Comparison of ENCODE assay signal across 10 mouse cellular contexts in genomic region chr6:86219494-86219893, GRCm38 (mm10). TPM values are rescaled to one million over a fixed set of nuclear protein-coding genes. Genes with fewer than 3 reads are reported as not detected.
A peak's percentile ranks its signal among the peaks of the same experiment; 100 is the strongest.
DNase-seq lines count a peak whose midpoint lies in the region; ATAC-seq lines count a peak whose summit lies in the region.
"Had no signal": no experiment of that assay in that cellular context is flagged by ENCODE, and none has a peak within 500 bp of the region (broad histone marks: within the 10 kb centered on the region; RNA-seq: fewer than 3 reads in every experiment).

No protein-coding gene starts in this region.

- no peaks in the 10 kb centered on the region for H3K9me3 ChIP-seq in limb, embryonic 15.5 days
- no peaks in the 10 kb centered on the region for H3K9me3 ChIP-seq in limb, embryonic 10.5 days (replicated peaks)
- H3K9me3 ChIP-seq in heart, embryonic 12.5 days (replicated peaks): no peaks in the 10 kb centered on the region
- H3K9me3 ChIP-seq in stomach, embryonic 14.5 days (ENCODE audit: control insufficient read depth, low read depth, low read length): no peaks in the 10 kb centered on the region
- H3K9me3 ChIP-seq: heart, embryonic 15.5 days; megakaryocyte, embryonic 14.5 days had no signal

- DNase-seq in limb, embryonic 10.5 days (ENCODE audit: low spot score): no peak
- peak; percentile 71 for DNase-seq in adrenal gland, postnatal 25 days
- DNase-seq in thymus, postnatal 4 days: no peak
- DNase-seq in retina, postnatal 1 day: no peak

- no peak overlapping the region for H3K4me2 ChIP-seq in limb, embryonic 15.5 days
- no peak overlapping the region for H3K4me2 ChIP-seq in heart, embryonic 12.5 days
- H3K4me2 ChIP-seq in stomach, embryonic 14.5 days (replicated peaks; ENCODE audit: low read depth, low read length): no peak overlapping the region
- H3K4me2 ChIP-seq: heart, embryonic 15.5 days had no signal

- H3K9ac ChIP-seq in limb, embryonic 15.5 days: no peak overlapping the region
- no peak overlapping the region for H3K9ac ChIP-seq in heart, embryonic 12.5 days
- no peak overlapping the region for H3K9ac ChIP-seq in stomach, embryonic 14.5 days (replicated peaks; ENCODE audit: low read depth, low read length)
- H3K9ac ChIP-seq: heart, embryonic 15.5 days had no signal

- no peaks in the 10 kb centered on the region for H3K27me3 ChIP-seq in limb, embryonic 15.5 days
- H3K27me3 ChIP-seq in limb, embryonic 10.5 days (ENCODE audit: low read depth, poor library complexity, severe bottlenecking): no peaks in the 10 kb centered on the region
- H3K27me3 ChIP-seq in heart, embryonic 12.5 days (replicated peaks): no peaks in the 10 kb centered on the region
- no peaks in the 10 kb centered on the region for H3K27me3 ChIP-seq in stomach, embryonic 14.5 days (ENCODE audit: control insufficient read depth, insufficient read depth, low read length)
- H3K27me3 ChIP-seq: heart, embryonic 15.5 days had no signal

- WGBS in limb, embryonic 15.5 days: 64% methylated on average over 5 of the region's 5 CpGs
- WGBS in limb, embryonic 10.5 days: 85% methylated on average over 5 of the region's 5 CpGs
- 48% methylated on average over 5 of the region's 5 CpGs for WGBS in heart, embryonic 12.5 days
- 61% methylated on average over 5 of the region's 5 CpGs for WGBS in stomach, embryonic 14.5 days

- ATAC-seq in limb, embryonic 15.5 days (ENCODE audit: insufficient number of reproducible peaks, low FRiP score, low TSS enrichment, low read depth): no peak
- peak; percentile 36; the same call in 1 of the 2 replicates for ATAC-seq in heart, embryonic 12.5 days (ENCODE audit: insufficient number of reproducible peaks, low FRiP score)
- no peak for ATAC-seq in stomach, embryonic 14.5 days (ENCODE audit: insufficient number of reproducible peaks, insufficient read depth, low FRiP score, low read depth)
- ATAC-seq in erythroid progenitor cell, adult 5-6 weeks (replicated peaks; ENCODE audit: low FRiP score, poor library complexity, severe bottlenecking): no peak

- 0 out of 2 replicates have a peak overlapping the region, but pooled peaks have one; percentile 4 for H3K27ac ChIP-seq in limb, embryonic 15.5 days
- no peak overlapping the region for H3K27ac ChIP-seq in limb, embryonic 10.5 days
- H3K27ac ChIP-seq in heart, embryonic 12.5 days (ENCODE audit: poor library complexity, severe bottlenecking): 0 out of 2 replicates have a peak overlapping the region, but pooled peaks have one; percentile 0
- H3K27ac ChIP-seq in stomach, embryonic 14.5 days (ENCODE audit: low read length): peak overlapping the region; percentile 33; the same call in 1 of the 2 replicates
- H3K27ac ChIP-seq: heart, embryonic 15.5 days had no signal

- H3K4me1 ChIP-seq in limb, embryonic 15.5 days: peaks cover 10% of the 10 kb centered on the region; the same call in 1 of the 2 replicates
- H3K4me1 ChIP-seq in limb, embryonic 10.5 days: no peaks in the 10 kb centered on the region
- H3K4me1 ChIP-seq in heart, embryonic 12.5 days (replicated peaks): peaks cover 8% of the 10 kb centered on the region; the same call in 1 of the 2 replicates
- H3K4me1 ChIP-seq in stomach, embryonic 14.5 days (ENCODE audit: control insufficient read depth, insufficient read depth, low read length): 0 out of 2 replicates have a peak, but pooled peaks cover 4% of the 10 kb centered on the region
- H3K4me1 ChIP-seq: heart, embryonic 15.5 days had no signal

- no peak overlapping the region for H3K4me3 ChIP-seq in limb, embryonic 15.5 days
- no peak overlapping the region for H3K4me3 ChIP-seq in limb, embryonic 10.5 days
- H3K4me3 ChIP-seq in heart, embryonic 12.5 days: no peak overlapping the region
- no peak overlapping the region for H3K4me3 ChIP-seq in stomach, embryonic 14.5 days (ENCODE audit: low read depth, low read length)
- H3K4me3 ChIP-seq: heart, embryonic 15.5 days; megakaryocyte, embryonic 14.5 days had no signal

- H3K36me3 ChIP-seq in limb, embryonic 15.5 days: no peaks in the 10 kb centered on the region
- no peaks in the 10 kb centered on the region for H3K36me3 ChIP-seq in limb, embryonic 10.5 days
- H3K36me3 ChIP-seq in heart, embryonic 12.5 days: no peaks in the 10 kb centered on the region
- H3K36me3 ChIP-seq in stomach, embryonic 14.5 days (ENCODE audit: control insufficient read depth, insufficient read depth, low read length): no peaks in the 10 kb centered on the region
- H3K36me3 ChIP-seq: heart, embryonic 15.5 days had no signal

RNA-seq across cellular contexts. Expression of gene Tgfa, which starts 24.5 kb away (rescaled TPM):
- 6.9 and 7.8 TPM in 2 replicates for polyA plus RNA-seq in limb, embryonic 15.5 days (2015; fragmentation: Nextera tagmentation; extraction: Ambion mirVana)
- polyA plus RNA-seq in limb, embryonic 10.5 days (2016; fragmentation: Nextera tagmentation; extraction: Ambion mirVana): 0.43 and 1.1 TPM in 2 replicates
- total RNA-seq in adrenal gland, postnatal 25 days (2021): 16.8 and 22.4 TPM in 2 replicates
- polyA plus RNA-seq in heart, embryonic 12.5 days (2016; fragmentation: Nextera tagmentation; extraction: Ambion mirVana): 4.6 and 5.2 TPM in 2 replicates
- 4.7 and 5.8 TPM in 2 replicates for polyA plus RNA-seq in stomach, embryonic 14.5 days (2014; fragmentation: Nextera tagmentation; extraction: Ambion mirVana)
- not detected in 2 replicates for total RNA-seq in erythroid progenitor cell, adult 5-6 weeks (2015; ENCODE audit: low replicate concordance)
- not detected in 2 replicates for total RNA-seq in erythroid progenitor cell, adult 5-6 weeks (2017; ENCODE audit: low replicate concordance)
